Mouse (Mus musculus): ENCODE measurements around the gene Myo3b. TPM values are rescaled to one million over a fixed set of nuclear protein-coding genes. Genes with fewer than 3 reads are reported as not detected.
"Not testable (repeated sequence)": the region's sequence is repeated elsewhere in the genome, so short reads cannot be mapped to it uniquely, and the experiment has no call there.

Gene Myo3b
- polyA plus RNA-seq, 1 experiment, result 0.96 TPM

GRCm38 (mm10) chr2:70178241-70178640 lies 139.3 kb downstream of the Myo3b start:
- DNase-seq (ENCODE audit: extremely low spot score in 1 of 2, low spot score in 1 of 2), result no peak

GRCm38 (mm10) chr2:70182150-70182670 lies 143.3 kb downstream of the Myo3b start:
- no peak for DNase-seq (ENCODE audit: extremely low spot score in 1 of 2, low spot score in 1 of 2)

GRCm38 (mm10) chr2:70187040-70187439 lies 148.1 kb downstream of the Myo3b start:
- peak in 1 of 2 experiments; percentile 38 for DNase-seq (ENCODE audit: extremely low spot score in 1 of 2, low spot score in 1 of 2)

- DNase-seq (ENCODE audit: extremely low spot score in 1 of 2, low spot score in 1 of 2), result no peak
Measured at GRCm38 (mm10) chr2:70195418-70196248, 156.7 kb downstream of the Myo3b start.

- no peak for DNase-seq (ENCODE audit: extremely low spot score in 1 of 2, low spot score in 1 of 2)
Measured at GRCm38 (mm10) chr2:70201796-70202555, 163.1 kb downstream of the Myo3b start.

- no peak for DNase-seq (ENCODE audit: extremely low spot score in 1 of 2, low spot score in 1 of 2)
Measured at GRCm38 (mm10) chr2:70202578-70203167, 163.7 kb downstream of the Myo3b start.

- no peak for DNase-seq (ENCODE audit: extremely low spot score in 1 of 2, low spot score in 1 of 2)
Measured at GRCm38 (mm10) chr2:70208411-70208810, 169.5 kb downstream of the Myo3b start.

- DNase-seq (ENCODE audit: extremely low spot score in 1 of 2, low spot score in 1 of 2), result no peak
Measured at GRCm38 (mm10) chr2:70209790-70210189, 170.9 kb downstream of the Myo3b start.

GRCm38 (mm10) chr2:70210427-70211332 lies 171.8 kb downstream of the Myo3b start:
- peak; percentile 73 to 74 for DNase-seq (ENCODE audit: extremely low spot score in 1 of 2, low spot score in 1 of 2)

GRCm38 (mm10) chr2:70214401-70214800 lies 175.5 kb downstream of the Myo3b start:
- peak; percentile 44 to 72 for DNase-seq (ENCODE audit: extremely low spot score in 1 of 2, low spot score in 1 of 2)

- peak in 1 of 2 experiments; percentile 49 for DNase-seq (ENCODE audit: extremely low spot score in 1 of 2, low spot score in 1 of 2)
Measured at GRCm38 (mm10) chr2:70217800-70218199, 178.9 kb downstream of the Myo3b start.

GRCm38 (mm10) chr2:70218469-70218868 lies 179.5 kb downstream of the Myo3b start:
- no peak for DNase-seq (ENCODE audit: extremely low spot score in 1 of 2, low spot score in 1 of 2)

GRCm38 (mm10) chr2:70226679-70227078 lies 187.8 kb downstream of the Myo3b start:
- DNase-seq (ENCODE audit: extremely low spot score in 1 of 2, low spot score in 1 of 2), result peak in 1 of 2 experiments; percentile 61

GRCm38 (mm10) chr2:70234450-70234849 lies 195.5 kb downstream of the Myo3b start:
- not testable (repeated sequence) for DNase-seq (ENCODE audit: extremely low spot score in 1 of 2, low spot score in 1 of 2)

- DNase-seq (ENCODE audit: extremely low spot score in 1 of 2, low spot score in 1 of 2), result no peak
Measured at GRCm38 (mm10) chr2:70245981-70246380, 207.1 kb downstream of the Myo3b start.

GRCm38 (mm10) chr2:70248616-70249015 lies 209.7 kb downstream of the Myo3b start:
- DNase-seq (ENCODE audit: extremely low spot score in 1 of 2, low spot score in 1 of 2), result no peak

- peak in 1 of 2 experiments; percentile 9 for DNase-seq (ENCODE audit: extremely low spot score in 1 of 2, low spot score in 1 of 2)
Measured at GRCm38 (mm10) chr2:70249872-70250271, 210.9 kb downstream of the Myo3b start.

- no peak for DNase-seq (ENCODE audit: extremely low spot score in 1 of 2, low spot score in 1 of 2)
Measured at GRCm38 (mm10) chr2:70251256-70251655, 212.3 kb downstream of the Myo3b start.

GRCm38 (mm10) chr2:70259357-70260000 lies 220.6 kb downstream of the Myo3b start:
- peak in 1 of 2 experiments; percentile 64 for DNase-seq (ENCODE audit: extremely low spot score in 1 of 2, low spot score in 1 of 2)

All from frontal cortex, adult 2 months (tissue).